Mouse (Mus musculus): Measurements from ENCODE around the gene Hist1h2be. TPM values are rescaled to one million over a fixed set of nuclear protein-coding genes. Genes with fewer than 3 reads are reported as not detected.
"Not testable (repeated sequence)": the region's sequence is repeated elsewhere in the genome, so short reads cannot be mapped to it uniquely, and the experiment has no call there.

Hist1h2be gene
- polyA plus RNA-seq, 1 experiment from 2014 or later, result 2.5 TPM

GRCm38 (mm10) chr13:23551931-23552914, 68.7 kb downstream of the Hist1h2be start:
- H3K36me3 ChIP-seq, result no peaks in the 10 kb centered on the region
- H3K4me1 ChIP-seq, result peaks cover 37% of the 10 kb centered on the region
- peak overlapping the region; percentile 58; the same call in 1 of the 2 replicates for H3K9ac ChIP-seq (replicated peaks)
- H3K4me2 ChIP-seq (replicated peaks), result peak overlapping the region; percentile 63
- 42% methylated on average over 8 of the region's 8 CpGs for WGBS
- no peaks in the 10 kb centered on the region for H3K9me3 ChIP-seq
- peak overlapping the region; percentile 93 for H3K27ac ChIP-seq (replicated peaks)
- H3K27me3 ChIP-seq, result no peaks in the 10 kb centered on the region
- ATAC-seq (replicated peaks), result no peak
- peak overlapping the region; percentile 51 for H3K4me3 ChIP-seq

- Histone ChIP-seq H3K27ac (replicated peaks) (peak within 1 kb of the TSS; percentile 93), H3K4me3 (peak within 1 kb of the TSS; percentile 51), H3K4me2 (replicated peaks) (peak within 1 kb of the TSS; percentile 63), H3K4me1 (peaks cover 31% of the 10 kb centered on the region), H3K9ac (replicated peaks) (peak within 1 kb of the TSS; percentile 58)
- not testable (repeated sequence) for H3K9me3 ChIP-seq, H3K36me3 ChIP-seq, H3K27me3 ChIP-seq
- 0% methylated on average over 47 of the region's 47 CpGs for WGBS
- peak; percentile 85 for ATAC-seq (replicated peaks)
These were observed 69.6 kb downstream of the Hist1h2be start, which contains the start of gene Hist1h4f for GRCm38 (mm10) chr13:23551146-23551834. Gene Hist1h4f, minus strand, starts transcription at chr13:23551648.

GRCm38 (mm10) chr13:23550761-23551145, 70.2 kb downstream of the Hist1h2be start:
- Histone ChIP-seq H3K36me3 (no peaks in the 10 kb centered on the region), H3K4me3 (peak overlapping the region; percentile 51)
- 7% methylated on average over 3 of the region's 3 CpGs for WGBS

GRCm38 (mm10) chr13:23546694-23547093, 74.2 kb downstream of the Hist1h2be start:
- no peak overlapping the region for H3K4me2 ChIP-seq (replicated peaks)
- H3K9me3 ChIP-seq, result no peaks in the 10 kb centered on the region
- no peaks in the 10 kb centered on the region for H3K36me3 ChIP-seq
- H3K4me1 ChIP-seq, result peaks cover 18% of the 10 kb centered on the region
- no peaks in the 10 kb centered on the region for H3K27me3 ChIP-seq
- no peak overlapping the region for H3K4me3 ChIP-seq
- H3K9ac ChIP-seq (replicated peaks), result no peak overlapping the region
- no peak for ATAC-seq (replicated peaks)
- no peak overlapping the region for H3K27ac ChIP-seq (replicated peaks)
- 78% methylated on average over 5 of the region's 5 CpGs for WGBS

More at GRCm38 (mm10) chr13:23550761-23551145, 70.2 kb downstream of the Hist1h2be start:
- no peaks in the 10 kb centered on the region for H3K9me3 ChIP-seq
- H3K4me1 ChIP-seq, result peaks cover 30% of the 10 kb centered on the region
- H3K9ac ChIP-seq (replicated peaks), result peak overlapping the region; percentile 58
- no peak for ATAC-seq (replicated peaks)
- peak overlapping the region; percentile 93 for H3K27ac ChIP-seq (replicated peaks)
- no peaks in the 10 kb centered on the region for H3K27me3 ChIP-seq
- peak overlapping the region; percentile 63 for H3K4me2 ChIP-seq (replicated peaks)

GRCm38 (mm10) chr13:23544787-23545120, 76.2 kb downstream of the Hist1h2be start:
- peak overlapping the region; percentile 65; the same call in 1 of the 2 replicates for H3K9ac ChIP-seq (replicated peaks)
- H3K36me3 ChIP-seq; H3K27me3 ChIP-seq; H3K9me3 ChIP-seq; H3K4me1 ChIP-seq; ATAC-seq (replicated peaks): not testable (repeated sequence)
- peak overlapping the region; percentile 97 for H3K27ac ChIP-seq (replicated peaks)
- WGBS, result 0% methylated on average over 13 of the region's 14 CpGs
- H3K4me2 ChIP-seq (replicated peaks), result peak overlapping the region; percentile 42
- H3K4me3 ChIP-seq, result peak overlapping the region; percentile 55

GRCm38 (mm10) chr13:23543965-23544786, 76.7 kb downstream of the Hist1h2be start, which contains the start of gene Hist1h3f:
Gene Hist1h3f, plus strand, starts transcription at chr13:23544052.
- Histone ChIP-seq H3K27ac (replicated peaks) (peak within 1 kb of the TSS; percentile 97), H3K9ac (replicated peaks) (peak within 1 kb of the TSS; percentile 65), H3K36me3 (no peaks in the 10 kb centered on the region), H3K4me1 (peaks cover 8% of the 10 kb centered on the region; the same call in 1 of the 2 replicates), H3K4me3 (peak within 1 kb of the TSS; percentile 55), H3K27me3 (no peaks in the 10 kb centered on the region), H3K9me3 (no peaks in the 10 kb centered on the region), H3K4me2 (replicated peaks) (peak within 1 kb of the TSS; percentile 83)
- peak; percentile 97 for ATAC-seq (replicated peaks)
- WGBS, result under 1% methylated on average over 34 of the region's 45 CpGs

GRCm38 (mm10) chr13:23542999-23543607, 77.8 kb downstream of the Hist1h2be start, which contains the start of gene Hist1h2bh:
Gene Hist1h2bh, minus strand, starts transcription at chr13:23543392.
- not testable (repeated sequence) for H3K27me3 ChIP-seq, H3K36me3 ChIP-seq, H3K4me1 ChIP-seq, H3K9me3 ChIP-seq
- Histone ChIP-seq H3K27ac (replicated peaks) (peak within 1 kb of the TSS; percentile 97), H3K4me3 (peak within 1 kb of the TSS; percentile 55), H3K4me2 (replicated peaks) (peak within 1 kb of the TSS; percentile 83), H3K9ac (replicated peaks) (peak within 1 kb of the TSS; percentile 52)
- ATAC-seq (replicated peaks), result peak; percentile 93
- under 1% methylated on average over 42 of the region's 42 CpGs for WGBS

GRCm38 (mm10) chr13:23542225-23542980, 78.5 kb downstream of the Hist1h2be start:
- Histone ChIP-seq H3K27ac (replicated peaks) (peak overlapping the region; percentile 86), H3K9ac (replicated peaks) (peak overlapping the region; percentile 52), H3K4me1 (peaks cover 11% of the 10 kb centered on the region; the same call in 1 of the 2 replicates), H3K4me3 (peak overlapping the region; percentile 50), H3K4me2 (replicated peaks) (peak overlapping the region; percentile 83)
- H3K27me3 ChIP-seq; ATAC-seq (replicated peaks); H3K36me3 ChIP-seq; H3K9me3 ChIP-seq: not testable (repeated sequence)
- WGBS, result 8% methylated on average over 3 of the region's 3 CpGs

GRCm38 (mm10) chr13:23541497-23541896, 79.4 kb downstream of the Hist1h2be start:
- Histone ChIP-seq H3K27me3 (no peaks in the 10 kb centered on the region), H3K4me1 (peaks cover 18% of the 10 kb centered on the region), H3K36me3 (no peaks in the 10 kb centered on the region), H3K9ac (replicated peaks) (no peak overlapping the region), H3K4me2 (replicated peaks) (no peak overlapping the region), H3K4me3 (no peak overlapping the region), H3K27ac (replicated peaks) (no peak overlapping the region), H3K9me3 (no peaks in the 10 kb centered on the region)
- ATAC-seq (replicated peaks), result no peak
- WGBS, result 83% methylated on average over 3 of the region's 3 CpGs

GRCm38 (mm10) chr13:23539821-23540220, 81.1 kb downstream of the Hist1h2be start:
- H3K4me3 ChIP-seq; H3K9ac ChIP-seq (replicated peaks); H3K4me2 ChIP-seq (replicated peaks); H3K9me3 ChIP-seq; ATAC-seq (replicated peaks); H3K27me3 ChIP-seq; H3K27ac ChIP-seq (replicated peaks); H3K36me3 ChIP-seq: not testable (repeated sequence)
- H3K4me1 ChIP-seq, result peaks cover 29% of the 10 kb centered on the region
- 75% methylated on average over 1 of the region's 1 CpGs for WGBS
